Mouse (Mus musculus) testis, adult 10 weeks (tissue): ENCODE measurements around the gene Zfp866. TPM values are rescaled to one million over a fixed set of nuclear protein-coding genes. Genes with fewer than 3 reads are reported as not detected.

Source experiments
- polyA plus RNA-seq: library from polyadenylated mRNA; stranded (reverse); fragments of 350-450 nt; fragmentation: Illumina TruSeq; extraction: RNeasy Lipid Tissue Mini Kit (QIAGEN cat#74804); gene quantifications from one replicate; pipeline ENCODE4 v1.2.3, GENCODE M21; 2014; ENCODE audit warnings: low read depth, low replicate concordance

Gene Zfp866
- 20.6 TPM for polyA plus RNA-seq

DNA sequence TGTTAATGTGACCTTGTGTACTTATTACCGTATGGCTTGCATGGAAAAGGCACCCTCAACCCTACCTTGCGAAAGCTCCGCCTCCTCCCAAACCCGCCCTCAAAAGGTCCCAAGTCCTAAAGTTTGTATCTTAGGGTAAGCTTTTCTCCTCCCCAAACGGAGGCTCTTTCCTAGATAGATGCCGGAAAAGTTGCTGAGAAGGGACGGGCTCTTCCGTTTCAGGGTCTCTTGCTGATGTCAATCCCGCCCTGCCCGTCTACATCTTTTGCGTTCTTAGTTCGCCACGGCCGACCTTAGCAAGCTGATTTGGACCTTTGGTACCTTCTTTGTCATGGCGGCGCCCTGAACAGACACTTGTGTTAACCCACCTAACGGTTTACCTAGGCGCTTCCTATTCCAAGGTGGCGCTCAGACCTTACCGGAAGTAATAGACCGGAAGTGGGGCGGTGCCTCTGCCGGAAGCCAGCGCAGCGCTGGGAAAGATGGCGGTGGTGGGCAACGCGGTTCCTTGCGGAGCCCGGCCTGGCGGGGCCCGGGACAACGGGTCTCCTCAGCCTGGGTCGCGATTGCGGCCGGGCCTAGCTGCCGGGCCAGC, at the start of gene Zfp866, which contains the start of gene Atp13a1:
Gene Zfp866, minus strand, starts transcription at position 406 of the 595 bp plus-strand sequence.
Gene Atp13a1, plus strand, starts transcription at position 391 of the 595 bp plus-strand sequence.

DNA sequence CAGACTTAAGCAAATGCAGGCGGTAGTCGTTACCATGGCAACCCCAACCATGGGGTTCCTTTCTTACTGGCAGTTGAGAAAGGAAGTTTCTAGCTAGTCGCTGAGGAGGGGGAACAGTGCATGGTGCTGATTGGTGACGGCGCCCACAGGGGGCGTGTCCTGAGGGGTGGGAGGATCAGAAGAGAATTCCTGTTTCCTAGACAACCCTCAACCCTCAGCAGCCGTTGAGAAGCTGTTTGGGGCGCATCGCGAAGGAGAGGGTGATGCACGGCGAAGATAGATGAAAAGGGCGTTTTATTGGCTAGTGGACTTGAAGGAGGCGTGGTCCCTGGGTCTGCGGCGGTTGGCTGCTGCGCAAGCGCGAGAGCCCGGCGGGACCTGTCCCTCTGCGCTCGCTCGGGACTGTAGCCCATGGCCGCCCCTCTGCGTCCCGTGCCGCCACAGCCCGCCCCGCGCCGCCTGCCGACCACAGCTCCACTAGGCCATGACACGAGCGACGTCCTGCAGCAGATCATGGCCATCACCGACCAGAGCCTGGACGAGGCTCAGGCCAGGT, 41.4 kb upstream of the Zfp866 start, which contains the start of gene Pbx4:
Gene Pbx4, plus strand, starts transcription at position 194 of the 556 bp plus-strand sequence.

DNA sequence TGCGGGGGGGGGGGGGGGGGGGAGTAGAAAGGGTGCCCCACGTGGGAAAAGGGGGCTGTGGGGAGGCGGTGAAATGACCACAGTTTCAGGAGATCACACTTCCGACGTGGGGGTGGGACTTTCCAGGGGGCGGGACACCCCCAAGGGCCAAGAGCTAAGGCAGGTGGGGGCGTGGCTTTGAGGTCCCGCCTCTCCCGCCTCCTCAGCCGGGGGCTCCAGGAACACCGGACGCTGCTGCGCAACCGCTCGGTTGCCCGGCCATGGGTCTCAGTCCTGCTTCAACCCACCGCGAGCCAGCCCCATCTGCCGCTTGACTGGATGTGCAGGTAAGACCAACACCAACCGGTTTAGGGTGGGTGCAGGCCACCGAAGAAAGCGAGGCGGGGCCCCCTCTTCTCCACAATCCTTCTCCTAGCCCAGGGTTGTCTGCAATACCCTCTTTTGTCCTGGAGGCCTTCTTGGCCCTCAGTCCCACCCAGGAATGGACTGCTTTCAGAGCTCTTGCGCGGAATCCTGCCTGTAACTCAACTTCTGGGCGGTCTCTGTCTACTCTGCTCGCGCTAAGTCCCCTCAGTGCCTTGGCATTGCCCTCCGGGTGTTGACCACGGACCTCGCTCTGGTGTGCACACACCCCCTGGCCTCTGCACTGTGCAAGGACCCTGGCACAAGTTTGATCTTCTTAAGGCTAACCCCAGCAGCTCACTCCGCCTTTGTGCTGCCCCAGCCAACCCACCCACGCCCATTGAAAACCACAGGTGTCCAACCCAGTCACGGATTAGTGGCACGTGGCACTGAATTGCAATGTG, 31.6 kb upstream of the Zfp866 start, which contains the start of gene Lpar2:
Gene Lpar2, plus strand, starts transcription at position 44 of the 806 bp plus-strand sequence.

DNA sequence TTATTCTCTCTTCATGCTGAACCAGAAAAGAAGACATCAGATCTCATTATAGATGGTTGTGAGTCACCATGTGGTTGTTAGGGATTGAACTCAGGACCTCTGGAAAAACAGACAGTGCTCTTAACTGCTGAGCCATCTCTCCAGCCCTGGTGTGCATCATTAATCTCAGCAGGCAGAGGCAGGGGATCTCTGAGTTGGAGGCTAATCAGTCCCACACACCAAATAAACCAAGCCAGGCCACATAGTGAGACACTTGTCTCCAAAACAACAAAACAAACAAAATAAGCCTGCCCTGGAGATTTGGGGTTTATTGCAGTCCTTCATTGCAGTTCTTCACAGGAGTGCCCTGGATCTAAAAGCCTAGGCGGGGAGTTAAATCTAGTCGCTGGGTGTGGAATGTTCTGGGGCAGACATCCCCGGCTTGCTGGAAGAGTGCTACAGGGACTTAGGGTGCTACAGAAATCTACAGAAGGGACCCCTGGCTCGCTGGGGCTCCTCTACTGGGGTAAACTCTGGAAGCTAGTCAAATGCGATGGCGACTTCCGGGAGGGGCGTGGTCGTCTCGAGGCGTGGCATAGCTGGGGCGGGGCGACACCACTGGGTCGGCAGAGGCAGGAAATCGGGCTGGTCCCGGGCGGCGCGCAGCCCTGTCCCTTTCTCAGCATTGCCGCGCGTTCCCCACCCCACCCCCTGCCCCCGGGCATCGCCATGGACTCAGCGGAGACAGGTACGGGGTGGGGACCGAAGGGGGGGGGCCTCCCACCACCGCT, 17.3 kb upstream of the Zfp866 start, which contains the start of gene Gmip:
Gene Gmip, plus strand, starts transcription at position 586 of the 770 bp plus-strand sequence.

DNA sequence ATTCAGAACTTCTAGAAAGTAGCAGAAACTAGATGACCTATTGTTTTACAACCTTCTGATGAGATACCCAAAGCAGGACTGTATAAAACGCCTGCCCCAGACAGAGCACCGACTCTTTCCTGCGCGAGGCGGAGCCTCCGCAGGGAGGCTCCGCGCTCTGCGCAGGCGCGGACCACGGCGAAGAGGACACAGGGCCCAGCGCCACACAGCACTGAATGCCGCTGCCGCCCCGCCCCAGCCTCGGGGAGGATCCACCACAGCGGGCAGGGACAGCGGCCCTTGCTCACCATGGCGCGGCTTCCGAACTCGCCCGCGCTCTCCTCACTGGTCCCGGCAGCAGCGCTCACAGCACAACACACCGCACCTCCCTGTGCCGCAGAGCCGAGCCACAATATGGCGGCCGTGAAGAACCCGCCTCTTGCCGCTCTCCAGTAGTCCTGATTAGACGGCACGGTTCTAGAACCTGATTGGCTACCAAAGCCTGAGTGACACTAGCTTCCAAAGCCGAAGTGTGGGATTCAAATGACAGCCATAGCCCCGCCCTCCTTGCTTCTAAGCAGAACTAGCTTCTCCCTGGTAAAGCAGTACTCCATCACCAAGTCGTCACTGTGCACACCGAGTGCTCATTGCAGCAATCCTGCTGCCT, 16.4 kb downstream of the Zfp866 start, which contains the start of gene Gm20422:
Gene Gm20422, minus strand, starts transcription at position 384 of the 646 bp plus-strand sequence.

GRCm38 (mm10) chr8:69749544-69750454, 41.2 kb downstream of the Zfp866 start, which contains the start of gene Zfp963:
Zfp963 (minus strand) TSS chr8:69749970.

Other genes with a start within 250 kb of the Zfp866 start
- gene Zfp868, start 165.6 kb downstream of the Zfp866 start, polyA plus RNA-seq, result 20.6 TPM
- gene Zfp964, start 136.7 kb downstream of the Zfp866 start, polyA plus RNA-seq, result 3.6 TPM
- gene Zfp869, start 80.5 kb downstream of the Zfp866 start, polyA plus RNA-seq, result 13.5 TPM
- 2.3 TPM for gene Zfp963, start 41.2 kb downstream of the Zfp866 start, polyA plus RNA-seq
- not detected for gene Gm20422, start 16.3 kb downstream of the Zfp866 start, polyA plus RNA-seq
- 0.85 TPM for gene Atp13a1, start within 50 bp of the Zfp866 start, polyA plus RNA-seq
- 0.97 TPM for gene Gmip, start 17.5 kb upstream of the Zfp866 start, polyA plus RNA-seq
- gene Lpar2, start 31.3 kb upstream of the Zfp866 start, polyA plus RNA-seq, result 3.4 TPM
- 64.0 TPM for gene Pbx4, start 41.3 kb upstream of the Zfp866 start, polyA plus RNA-seq
- not detected for gene Cilp2, start 96.5 kb upstream of the Zfp866 start, polyA plus RNA-seq
- 0.21 TPM for gene Tssk6, start 111.0 kb upstream of the Zfp866 start, polyA plus RNA-seq
- gene Ndufa13, start 111.4 kb upstream of the Zfp866 start, polyA plus RNA-seq, result 0.39 TPM
- gene Yjefn3, start 111.5 kb upstream of the Zfp866 start, polyA plus RNA-seq, result not detected
- gene Gatad2a, start 205.2 kb upstream of the Zfp866 start, polyA plus RNA-seq, result 7.2 TPM